Mouse (Mus musculus) small intestine, adult 2 months (tissue): ENCODE measurements at regions not wholly inside any gene's neighbourhood (a gene's known extent, or its start where the extent isn't known, plus 50 kb on each side); places are given as distances from the start of the nearest gene placed in this dataset.

ENCODE experiments used
- H3K27ac ChIP-seq: fragments of 200-500 bp; 2 replicates; pipeline ENCODE4 v1.5.1; 2012; ENCODE audit warnings: low read depth, low read length, control low read depth, inconsistent platforms; ENCODE audit not compliant: insufficient read depth
- H3K27me3 ChIP-seq: fragments of 200-500 bp; 2 replicates; pipeline ENCODE4 v1.6.1; 2012; ENCODE audit warnings: mild to moderate bottlenecking, moderate library complexity, low read length, inconsistent platforms; ENCODE audit not compliant: control insufficient read depth, insufficient read depth
- H3K36me3 ChIP-seq: fragments of 200-500 bp; 2 replicates; pipeline ENCODE4 v1.6.1; 2012; ENCODE audit warnings: mild to moderate bottlenecking, low read length, control low read depth, inconsistent platforms; ENCODE audit not compliant: control insufficient read depth, insufficient read depth
- H3K4me1 ChIP-seq: fragments of 200-500 bp; 2 replicates; pipeline ENCODE4 v1.6.1; 2012; ENCODE audit warnings: low read length, inconsistent platforms, mixed read lengths; ENCODE audit not compliant: control insufficient read depth, insufficient read depth, insufficient read length
- H3K4me3 ChIP-seq: fragments of 200-500 bp; 2 replicates; pipeline ENCODE4 v1.5.1; 2012; ENCODE audit warnings: low read depth, mild to moderate bottlenecking, control low read depth, inconsistent platforms, low read length, moderate library complexity
- CTCF ChIP-seq: fragments of 200-500 bp; IDR thresholded peaks from 2 replicates; pipeline ENCODE4 v1.5.1; 2012; ENCODE audit warnings: low read depth, mild to moderate bottlenecking, control low read depth, inconsistent platforms, low read length, moderate library complexity, mixed read lengths; ENCODE audit not compliant: insufficient replicate concordance, insufficient read length; ENCODE audit errors: extremely low read depth
- POLR2A ChIP-seq: fragments of 200-500 bp; IDR thresholded peaks from 2 replicates; pipeline ENCODE4 v1.6.1; 2012; ENCODE audit warnings: low read depth, mild to moderate bottlenecking, control low read depth, inconsistent platforms, low read length, moderate library complexity
- WGBS: fragments of 180-500 bp; shearing (Covaris S2); methylation state at CpG from one replicate; pipeline ENCODE4 v1.1.7; 2018; 5-methylcytosine and 5-hydroxymethylcytosine counted together

DNA sequence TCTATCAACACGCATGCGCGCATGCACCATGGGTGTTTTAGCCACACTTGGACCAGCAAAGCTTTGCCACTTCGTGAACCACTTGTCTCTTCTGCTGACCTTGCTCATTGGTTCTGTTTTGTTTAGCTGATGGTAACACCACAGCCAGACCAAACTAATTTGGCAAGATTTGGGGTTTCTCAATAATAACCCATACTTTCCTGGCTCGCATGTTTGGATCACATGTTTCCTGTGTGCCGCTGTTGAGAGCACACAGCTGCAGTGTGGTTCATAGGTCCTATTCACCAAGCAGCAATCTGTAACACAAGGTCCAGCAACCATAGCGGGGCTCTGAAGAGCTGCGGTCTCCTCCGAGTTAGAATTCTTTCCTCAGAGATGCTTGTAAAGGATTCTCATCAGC lies 126.4 kb upstream of the Gas1 start:
- no peak for TF ChIP-seq CTCF
- TF ChIP-seq POLR2A: no peak
- 88% methylated on average over 9 of the region's 9 CpGs for WGBS
- Histone ChIP-seq H3K27me3 (no peaks in the 10 kb centered on the region), H3K4me1 (no peaks in the 10 kb centered on the region), H3K27ac (no peak overlapping the region), H3K36me3 (no peaks in the 10 kb centered on the region), H3K4me3 (no peak overlapping the region)

DNA sequence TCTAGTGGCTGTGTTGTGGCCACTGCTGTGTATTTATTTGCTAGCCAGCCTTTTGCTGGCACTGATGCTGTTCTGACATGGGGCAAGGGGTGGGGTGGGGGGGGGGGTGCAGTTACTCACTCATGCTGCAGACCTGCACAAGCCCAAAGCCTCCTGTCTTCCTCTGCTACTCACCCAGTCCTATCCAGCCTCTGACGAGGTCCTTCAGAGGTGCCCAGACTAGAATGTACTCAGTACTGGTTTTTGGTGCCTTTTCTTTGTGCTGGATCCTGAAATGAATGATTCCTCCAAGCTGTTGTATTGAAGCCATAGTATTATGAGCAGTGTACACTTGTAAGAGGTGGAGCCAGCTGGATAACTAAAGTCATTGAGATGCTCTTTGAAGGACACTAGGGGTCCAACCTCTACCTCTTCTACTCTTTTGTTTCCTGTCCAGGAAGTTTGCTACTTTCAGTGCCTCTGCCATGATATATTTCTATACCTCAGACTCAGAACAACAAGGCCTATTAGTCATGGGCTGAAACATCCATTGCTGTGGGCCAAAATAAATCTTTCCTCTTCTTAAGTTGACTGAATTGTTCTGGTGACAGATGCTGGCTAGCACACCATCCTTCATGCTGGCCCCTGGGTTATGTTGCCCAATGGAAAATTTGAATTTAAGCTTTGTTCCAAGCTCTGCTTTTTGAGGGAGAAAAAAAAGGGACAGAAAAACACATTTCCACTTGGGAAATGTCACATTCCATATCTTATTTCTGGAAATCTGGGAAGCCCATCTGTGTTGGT lies 128.1 kb upstream of the Gas1 start:
- Histone ChIP-seq H3K4me1 (no peaks in the 10 kb centered on the region), H3K36me3 (no peaks in the 10 kb centered on the region)
- WGBS: 76% methylated on average over 1 of the region's 1 CpGs

DNA sequence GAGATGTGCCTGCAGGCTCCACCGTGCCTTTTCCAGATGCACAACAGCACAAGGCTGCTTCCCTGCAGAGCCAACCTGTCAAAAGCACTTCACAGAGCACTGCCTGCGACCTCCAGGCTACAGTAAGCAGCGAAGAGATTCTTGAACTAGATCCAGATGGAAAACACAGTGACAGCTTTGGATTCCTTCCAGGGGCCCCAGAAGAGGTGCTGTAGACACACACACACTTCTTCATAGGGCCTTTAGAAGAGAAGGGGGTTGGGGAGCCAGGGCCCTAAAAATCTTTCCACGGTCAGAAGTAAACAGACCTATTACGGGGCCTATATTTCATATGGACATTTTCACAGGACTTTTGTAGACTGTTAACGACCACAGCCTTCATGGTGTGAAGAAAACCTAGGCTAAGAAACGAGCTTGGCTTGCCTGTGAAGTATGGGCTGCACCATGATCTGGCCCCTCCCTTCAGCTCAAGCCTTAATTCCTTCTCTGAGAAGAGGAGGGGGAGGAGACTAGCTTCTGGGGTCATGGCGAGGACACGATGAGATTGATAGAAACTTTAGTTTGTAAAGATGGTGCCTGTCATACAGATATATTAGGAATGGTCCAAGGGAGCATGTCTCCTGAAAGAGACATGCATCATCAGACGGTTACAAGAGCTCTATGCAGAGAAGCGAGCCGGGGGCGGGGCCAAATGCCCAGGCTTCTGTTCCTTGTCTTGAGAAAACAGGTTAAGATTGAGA lies 131.1 kb upstream of the Gas1 start:
- 62% methylated on average over 13 of the region's 13 CpGs for WGBS
- Histone ChIP-seq H3K27ac (no peak overlapping the region), H3K4me3 (no peak overlapping the region)

More for the DNA sequence above, 128.1 kb upstream of the Gas1 start:
- Histone ChIP-seq H3K27me3 (no peaks in the 10 kb centered on the region), H3K27ac (no peak overlapping the region), H3K4me3 (no peak overlapping the region)
- TF ChIP-seq CTCF (no peak), POLR2A (no peak)

DNA sequence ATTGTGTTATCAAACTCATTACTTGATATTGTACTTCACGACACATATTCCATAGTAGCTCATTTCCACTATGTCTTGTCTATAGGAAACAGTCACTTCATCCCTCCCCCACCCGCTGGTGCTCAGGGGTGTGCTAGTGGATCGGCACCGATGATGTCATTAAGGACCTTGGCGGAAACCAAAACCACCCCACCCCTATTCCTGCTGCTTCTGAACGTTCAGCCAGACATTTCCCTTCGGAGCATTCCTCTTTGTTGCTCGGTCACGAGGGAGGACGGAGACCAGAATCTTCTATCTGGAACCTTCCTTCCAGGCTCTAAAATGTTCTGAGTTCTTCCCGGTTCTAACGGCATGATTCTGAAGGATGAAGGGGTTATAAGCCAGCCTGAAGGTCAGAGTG lies 132.3 kb upstream of the Gas1 start:
- WGBS: 86% methylated on average over 12 of the region's 12 CpGs
- Histone ChIP-seq H3K27me3 (no peaks in the 10 kb centered on the region), H3K27ac (no peak overlapping the region), H3K36me3 (no peaks in the 10 kb centered on the region), H3K4me3 (no peak overlapping the region), H3K4me1 (no peaks in the 10 kb centered on the region)
- TF ChIP-seq CTCF (no peak), POLR2A (no peak)

More for the DNA sequence above, 131.1 kb upstream of the Gas1 start:
- TF ChIP-seq CTCF: no peak
- TF ChIP-seq POLR2A: no peak
- H3K4me1 ChIP-seq: no peaks in the 10 kb centered on the region
- H3K27me3 ChIP-seq: no peaks in the 10 kb centered on the region
- no peaks in the 10 kb centered on the region for H3K36me3 ChIP-seq

DNA sequence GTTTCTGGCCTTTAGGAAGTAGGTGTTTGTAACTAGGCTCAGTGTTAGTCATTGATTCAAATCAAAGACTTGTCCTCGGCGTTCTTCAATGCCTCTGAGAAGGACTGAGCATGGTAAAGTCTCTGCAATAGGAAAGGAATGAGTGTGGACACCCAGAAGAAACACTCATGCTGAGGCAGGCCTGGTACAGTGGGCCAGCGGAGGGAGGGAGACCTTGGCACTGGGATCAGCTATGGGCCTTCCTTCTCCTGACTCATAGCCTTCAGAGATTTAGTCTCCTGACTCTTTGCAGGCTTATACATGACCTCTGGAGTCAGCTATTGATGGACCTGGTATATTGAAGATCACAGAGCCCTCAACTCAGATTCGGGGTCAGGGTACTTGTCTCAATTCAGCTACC lies 132.8 kb upstream of the Gas1 start:
- Histone ChIP-seq H3K27ac (no peak overlapping the region), H3K36me3 (no peaks in the 10 kb centered on the region), H3K27me3 (no peaks in the 10 kb centered on the region), H3K4me1 (no peaks in the 10 kb centered on the region), H3K4me3 (no peak overlapping the region)
- WGBS: 84% methylated on average over 4 of the region's 4 CpGs
- no peak for TF ChIP-seq POLR2A
- no peak for TF ChIP-seq CTCF

DNA sequence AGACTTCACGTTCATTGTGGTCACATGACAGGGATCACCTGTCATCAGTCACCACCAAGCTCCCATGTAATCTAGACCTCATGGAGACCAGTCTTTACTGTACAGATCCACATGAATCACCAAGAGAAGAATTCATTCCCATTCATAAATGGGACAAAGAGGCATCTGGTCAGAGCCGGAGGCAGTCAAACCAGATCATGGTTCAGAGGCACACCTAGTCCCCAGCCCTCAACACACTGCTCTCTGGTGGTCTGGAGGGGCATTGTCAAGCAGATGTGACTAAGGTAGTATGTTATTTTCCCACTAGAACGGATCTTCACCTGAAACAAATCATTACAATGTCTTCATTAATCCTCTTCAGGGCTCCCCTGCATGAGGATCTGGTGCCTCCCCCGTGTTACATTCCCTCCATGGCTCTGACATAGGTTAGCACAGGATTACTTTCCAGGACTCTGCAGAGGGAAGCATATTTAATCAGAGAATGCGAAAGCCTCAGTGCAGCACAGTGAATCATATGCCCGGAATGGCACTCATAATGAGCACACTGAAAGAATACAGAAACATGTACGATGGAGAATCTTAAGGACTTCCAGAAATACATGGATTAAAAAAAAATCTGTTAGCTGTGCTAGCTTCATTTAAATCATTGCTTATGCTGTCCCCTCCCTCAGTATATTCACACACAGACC lies 135.4 kb upstream of the Gas1 start:
- H3K4me3 ChIP-seq: no peak overlapping the region
- H3K4me1 ChIP-seq: no peaks in the 10 kb centered on the region
- WGBS: 76% methylated on average over 7 of the region's 7 CpGs
- TF ChIP-seq POLR2A (no peak), CTCF (no peak)
- no peaks in the 10 kb centered on the region for H3K36me3 ChIP-seq
- H3K27ac ChIP-seq: no peak overlapping the region
- no peaks in the 10 kb centered on the region for H3K27me3 ChIP-seq
